Mouse (Mus musculus) CD4-positive, CD25-positive, alpha-beta regulatory T cell, adult 2 months (primary cell): ENCODE results near the gene Olfr1102.

Experiments used
- DNase-seq: peaks from one replicate; pipeline ENCODE4 v3.0.0-alpha.2; 2012; ENCODE audit warnings: low read depth, low spot score

The Olfr1102 gene

GRCm38 (mm10) chr2:86998098-86998497 lies at the start of gene Olfr1102:
Gene Olfr1102, plus strand, starts transcription at chr2:86998398.
- DNase-seq, result no peak

- no peak for DNase-seq
Measured at GRCm38 (mm10) chr2:86960593-86960992, 37.6 kb upstream of the Olfr1102 start, which contains the start of gene Olfr1099. Gene Olfr1099, minus strand, starts transcription at chr2:86960693.

- DNase-seq, result no peak
Measured at GRCm38 (mm10) chr2:86979854-86980253, 18.3 kb upstream of the Olfr1102 start, which contains the start of gene Olfr1100. Gene Olfr1100, minus strand, starts transcription at chr2:86979954.

- no peak for DNase-seq
Measured at GRCm38 (mm10) chr2:86991121-86991520, 7.1 kb upstream of the Olfr1102 start, which contains the start of gene Olfr1101. Gene Olfr1101, minus strand, starts transcription at chr2:86991221.

- no peak for DNase-seq
Measured at GRCm38 (mm10) chr2:87026980-87027379, 28.8 kb downstream of the Olfr1102 start, which contains the start of gene Olfr1104. Gene Olfr1104, minus strand, starts transcription at chr2:87027080.

- DNase-seq, result no peak
Measured at GRCm38 (mm10) chr2:87036431-87036830, 38.2 kb downstream of the Olfr1102 start, which contains the start of gene Olfr1105. Gene Olfr1105, minus strand, starts transcription at chr2:87036531.

- no peak for DNase-seq
Measured at GRCm38 (mm10) chr2:87052173-87052572, 54.0 kb downstream of the Olfr1102 start, which contains the start of gene Olfr1106. Gene Olfr1106, minus strand, starts transcription at chr2:87052273.
